Mouse (Mus musculus) embryonic fibroblast, embryonic 13.5 days (primary cell): ENCODE data around the gene Bmp2k.

Source experiments
- CTCF ChIP-seq: IDR thresholded peaks from 2 replicates; pipeline ENCODE4 v1.5.1; 2011; ENCODE audit warnings: mild to moderate bottlenecking, control low read depth, low read length, moderate library complexity, borderline replicate concordance; ENCODE audit not compliant: insufficient read depth
- POLR2A ChIP-seq: IDR thresholded peaks from 2 replicates; pipeline ENCODE4 v1.6.1; 2011; ENCODE audit warnings: low read depth, mild to moderate bottlenecking, control low read depth, low read length, moderate library complexity

GRCm38 (mm10) chr5:97124977-97125376 is 127.5 kb downstream of the Bmp2k start:
- TF ChIP-seq POLR2A, result no peak
- no peak for TF ChIP-seq CTCF
